Mouse (Mus musculus) lung, postnatal 0 days (tissue): ENCODE results near the gene Lrmda. TPM values are rescaled to one million over a fixed set of nuclear protein-coding genes. Genes with fewer than 3 reads are reported as not detected.
A peak's percentile ranks its signal among the peaks of the same experiment; 100 is the strongest.

Experiments used
- ATAC-seq: fragments of 200-750 bp; cut with Nextera tagmentation; 2 replicates; pipeline ENCODE4 v1.8.0; 2017; ENCODE audit warnings: moderate library complexity
- DNase-seq: peaks from one replicate; pipeline ENCODE4 v3.0.0-alpha.2; 2016; ENCODE audit warnings: low spot score
- H3K27ac ChIP-seq: fragments of 300-500 bp; sonication (generic); 2 replicates; pipeline ENCODE4 v1.5.1; 2014; ENCODE audit warnings: antibody characterized with exemption, mild to moderate bottlenecking, low read length, mixed read lengths
- H3K27me3 ChIP-seq: fragments of 300-500 bp; sonication (generic); replicated peaks from 2 replicates; pipeline ENCODE4 v1.6.1; 2014; ENCODE audit warnings: low read length, mixed read lengths; ENCODE audit not compliant: insufficient read depth
- H3K36me3 ChIP-seq: fragments of 300-500 bp; sonication (generic); 2 replicates; pipeline ENCODE4 v1.6.1; 2014; ENCODE audit warnings: low read length, mixed read lengths; ENCODE audit not compliant: insufficient read depth
- H3K4me1 ChIP-seq: fragments of 300-500 bp; sonication (generic); 2 replicates; pipeline ENCODE4 v1.6.1; 2014; ENCODE audit warnings: antibody characterized with exemption, low read depth, low read length, mixed read lengths; ENCODE audit not compliant: insufficient read depth
- H3K4me2 ChIP-seq: fragments of 300-500 bp; sonication (generic); replicated peaks from 2 replicates; pipeline ENCODE4 v1.6.1; 2014; ENCODE audit warnings: low read depth, mild to moderate bottlenecking, low read length, moderate library complexity, mixed read lengths
- H3K4me3 ChIP-seq: fragments of 300-500 bp; sonication (generic); 2 replicates; pipeline ENCODE4 v1.5.1; 2014; ENCODE audit warnings: low read depth, low read length
- H3K9ac ChIP-seq: fragments of 300-500 bp; sonication (generic); replicated peaks from 2 replicates; pipeline ENCODE4 v1.6.1; 2014; ENCODE audit warnings: low read depth, mild to moderate bottlenecking
- H3K9me3 ChIP-seq: fragments of 300-500 bp; sonication (generic); 2 replicates; pipeline ENCODE4 v1.6.1; 2016; ENCODE audit warnings: low read length, mixed read lengths
- CTCF ChIP-seq: IDR thresholded peaks from 2 replicates; pipeline ENCODE4 v1.5.1; 2016; ENCODE audit warnings: antibody characterized with exemption, mild to moderate bottlenecking
- EP300 ChIP-seq: IDR thresholded peaks from 2 replicates; pipeline ENCODE4 v1.6.1; 2016; ENCODE audit warnings: antibody characterized with exemption, mild to moderate bottlenecking, control low read depth
- WGBS: fragments of 180-500 bp; shearing (Covaris S2); extraction: QIAGEN DNeasy Blood & Tissue Kit; methylation state at CpG from one replicate; pipeline ENCODE4 v1.1.7; 2014; 5-methylcytosine and 5-hydroxymethylcytosine counted together
- polyA plus RNA-seq: library from polyadenylated mRNA; unstranded; fragments of >200 nt; fragmentation: Nextera tagmentation; extraction: Ambion mirVana; gene quantifications from 2 replicates; pipeline ENCODE4 v1.2.1, GENCODE M21; 2015

Lrmda gene
- polyA plus RNA-seq, 1 experiment from 2014 or later, result 0.86 TPM

- WGBS, result 78% methylated on average over 9 of the region's 9 CpGs
- no peak for DNase-seq
Observed at GRCm38 (mm10) chr14:22630361-22630867, 610.9 kb downstream of the Lrmda start.

GRCm38 (mm10) chr14:22633612-22634011, 614.1 kb downstream of the Lrmda start:
- no peak for ATAC-seq
- TF ChIP-seq EP300, result no peak
- no peak for TF ChIP-seq CTCF
- no peaks in the 10 kb centered on the region for H3K27me3 ChIP-seq
- H3K27ac ChIP-seq, result no peak overlapping the region
- WGBS, result 65% methylated on average over 1 of the region's 1 CpGs
- no peaks in the 10 kb centered on the region for H3K4me1 ChIP-seq
- H3K4me2 ChIP-seq, result no peak overlapping the region
- DNase-seq, result no peak
- no peak overlapping the region for H3K9ac ChIP-seq
- H3K4me3 ChIP-seq, result no peak overlapping the region
- no peaks in the 10 kb centered on the region for H3K9me3 ChIP-seq
- H3K36me3 ChIP-seq, result no peaks in the 10 kb centered on the region

More at GRCm38 (mm10) chr14:22630361-22630867, 610.9 kb downstream of the Lrmda start:
- Histone ChIP-seq H3K4me2 (no peak overlapping the region), H3K4me1 (no peaks in the 10 kb centered on the region), H3K27me3 (no peaks in the 10 kb centered on the region), H3K4me3 (no peak overlapping the region), H3K36me3 (no peaks in the 10 kb centered on the region), H3K9ac (no peak overlapping the region), H3K27ac (no peak overlapping the region), H3K9me3 (no peaks in the 10 kb centered on the region)
- TF ChIP-seq EP300, result no peak
- TF ChIP-seq CTCF, result no peak
- no peak for ATAC-seq

GRCm38 (mm10) chr14:22643494-22643893, 624.0 kb downstream of the Lrmda start:
- Histone ChIP-seq H3K9me3 (no peaks in the 10 kb centered on the region), H3K4me3 (no peak overlapping the region), H3K36me3 (no peaks in the 10 kb centered on the region), H3K4me1 (peaks cover 6% of the 10 kb centered on the region; the same call in 1 of the 2 replicates), H3K27me3 (no peaks in the 10 kb centered on the region), H3K9ac (no peak overlapping the region), H3K4me2 (no peak overlapping the region), H3K27ac (no peak overlapping the region)
- 49% methylated on average over 4 of the region's 4 CpGs for WGBS
- TF ChIP-seq CTCF (no peak), EP300 (no peak)
- DNase-seq (peak; percentile 15), ATAC-seq (no peak)

GRCm38 (mm10) chr14:22647879-22648611, 628.5 kb downstream of the Lrmda start:
- H3K4me3 ChIP-seq, result no peak overlapping the region
- TF ChIP-seq CTCF (no peak), EP300 (peak; percentile 89)
- DNase-seq (peak; percentile 87), ATAC-seq (peak; percentile 79)
- H3K27ac ChIP-seq, result peak overlapping the region; percentile 34
- H3K9ac ChIP-seq, result no peak overlapping the region
- no peak overlapping the region for H3K4me2 ChIP-seq
- 18% methylated on average over 9 of the region's 9 CpGs for WGBS
- H3K4me1 ChIP-seq, result peaks cover 23% of the 10 kb centered on the region
- no peaks in the 10 kb centered on the region for H3K36me3 ChIP-seq
- no peaks in the 10 kb centered on the region for H3K27me3 ChIP-seq
- H3K9me3 ChIP-seq, result no peaks in the 10 kb centered on the region

GRCm38 (mm10) chr14:22649411-22649911, 629.9 kb downstream of the Lrmda start:
- Histone ChIP-seq H3K27me3 (no peaks in the 10 kb centered on the region), H3K4me1 (peaks cover 23% of the 10 kb centered on the region), H3K9ac (no peak overlapping the region), H3K27ac (no peak overlapping the region), H3K9me3 (no peaks in the 10 kb centered on the region), H3K4me3 (no peak overlapping the region), H3K4me2 (no peak overlapping the region), H3K36me3 (no peaks in the 10 kb centered on the region)
- no peak for TF ChIP-seq EP300
- TF ChIP-seq CTCF, result no peak
- ATAC-seq (no peak), DNase-seq (no peak)
- WGBS, result 22% methylated on average over 5 of the region's 5 CpGs
